Mouse (Mus musculus) erythroblast, embryonic 14.5 days (primary cell): ENCODE measurements around the gene Lpcat1.

Source experiments
- GATA1 ChIP-seq: IDR thresholded peaks from 2 replicates; pipeline ENCODE4 v1.6.1; 2012; ENCODE audit warnings: low read length, inconsistent platforms, mixed read lengths
- TAL1 ChIP-seq: IDR thresholded peaks from 3 replicates; pipeline ENCODE4 v1.6.1; 2012; ENCODE audit warnings: low read length, inconsistent platforms, mixed read lengths

DNA sequence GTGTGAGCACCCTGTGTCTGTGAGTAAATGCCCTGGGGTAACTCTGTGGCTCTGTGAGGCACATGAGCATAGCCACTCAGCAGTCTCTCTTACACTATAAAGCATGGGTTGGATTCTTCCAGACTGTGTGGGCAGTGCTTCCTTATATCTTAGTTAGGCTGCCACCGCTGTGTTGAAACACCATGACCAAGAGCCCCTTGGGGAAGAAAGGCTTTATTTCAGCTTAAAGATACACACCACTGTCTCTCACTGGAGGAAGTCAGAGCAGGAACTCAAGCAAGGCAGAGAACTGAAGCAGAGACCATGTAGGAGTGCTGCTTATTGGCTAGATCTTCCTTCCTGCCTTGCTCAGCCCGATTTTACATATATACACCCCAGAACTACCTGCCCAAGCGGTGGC, 23.0 kb downstream of the Lpcat1 start:
- no peak for TF ChIP-seq GATA1
- no peak for TF ChIP-seq TAL1
